Mouse (Mus musculus): ENCODE data around the gene Bpi.

The Bpi gene

DNA sequence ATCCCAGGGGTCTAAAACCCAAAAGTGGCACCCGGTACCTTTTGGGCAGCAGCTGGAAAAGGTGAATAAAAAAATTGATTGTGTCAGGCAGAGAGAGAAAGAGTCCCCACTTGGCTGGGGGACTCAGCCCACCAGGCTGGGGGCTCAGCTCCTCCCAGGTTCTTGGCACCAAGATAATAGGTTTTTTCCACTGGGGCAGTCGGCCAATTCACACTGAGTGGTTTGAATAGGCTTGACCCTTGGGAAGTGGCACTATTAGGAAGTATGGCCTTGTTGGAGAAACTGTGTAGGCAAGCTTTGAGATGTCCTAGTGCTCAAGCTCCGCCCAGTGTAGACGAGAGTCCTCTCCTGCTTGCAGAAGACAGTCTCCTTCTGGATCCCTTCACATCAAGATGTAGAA, 41.8 kb downstream of the Bpi start:
- no peak for DNase-seq

DNA sequence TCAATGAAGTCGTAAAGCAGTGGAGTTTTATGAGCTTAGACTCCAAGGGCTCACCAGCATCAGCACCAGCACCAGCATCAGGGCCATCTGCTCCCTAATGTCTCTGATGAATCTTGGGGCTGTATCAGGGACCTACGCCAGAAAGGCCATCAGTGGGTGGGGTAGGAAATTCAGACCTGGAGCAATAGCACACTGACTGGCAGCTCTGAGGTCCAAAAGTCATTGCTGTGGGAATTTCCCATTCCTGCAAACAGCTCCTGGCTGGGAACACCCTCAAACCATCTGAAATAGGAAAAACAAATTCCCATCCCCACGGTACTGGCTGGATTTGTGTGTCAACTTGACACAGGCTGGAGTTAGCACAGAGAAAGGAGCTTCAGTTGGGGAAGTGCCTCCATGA, 44.9 kb downstream of the Bpi start:
- DNase-seq, result no peak

DNA sequence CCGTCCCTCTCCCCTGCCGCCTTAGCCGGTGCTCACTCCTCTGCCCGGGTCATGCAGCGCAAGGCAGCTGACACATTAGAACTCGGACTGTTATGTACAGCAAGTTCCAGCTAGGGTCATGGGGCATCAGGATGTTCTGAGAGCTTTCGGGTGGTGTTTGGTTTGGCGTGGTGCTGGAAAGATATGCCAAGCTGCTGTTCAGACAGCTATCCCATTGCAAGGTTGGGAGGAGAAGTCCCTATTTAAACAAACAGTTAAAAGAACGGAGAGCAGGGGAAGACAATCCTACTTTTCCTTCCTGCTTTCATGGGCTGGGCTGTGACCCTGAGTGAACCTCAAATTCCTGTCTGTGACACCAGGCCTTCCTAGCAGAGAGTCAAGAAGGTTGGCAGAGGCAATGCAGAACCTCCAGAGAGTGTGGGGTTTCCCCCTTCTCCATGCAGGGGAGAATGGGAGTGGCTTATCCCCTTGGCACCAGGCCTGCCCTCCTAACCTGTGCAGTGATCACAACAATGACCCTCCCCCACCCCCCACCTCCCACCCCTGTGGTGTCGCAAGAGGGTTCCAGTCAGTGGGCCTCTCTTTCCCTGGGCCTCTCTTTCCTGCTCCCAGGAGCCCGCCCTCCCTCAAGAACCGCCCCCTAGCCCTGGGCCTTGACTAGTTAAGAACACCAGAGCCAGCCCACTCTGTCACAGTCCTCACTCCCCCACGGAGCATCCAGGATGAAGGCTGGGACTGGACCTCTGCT, 48.2 kb downstream of the Bpi start, which contains the start of gene Lbp:
TSS of gene Lbp (plus strand) at position 546 of the 748 bp plus-strand sequence.
- peak; percentile 64 for DNase-seq

DNA sequence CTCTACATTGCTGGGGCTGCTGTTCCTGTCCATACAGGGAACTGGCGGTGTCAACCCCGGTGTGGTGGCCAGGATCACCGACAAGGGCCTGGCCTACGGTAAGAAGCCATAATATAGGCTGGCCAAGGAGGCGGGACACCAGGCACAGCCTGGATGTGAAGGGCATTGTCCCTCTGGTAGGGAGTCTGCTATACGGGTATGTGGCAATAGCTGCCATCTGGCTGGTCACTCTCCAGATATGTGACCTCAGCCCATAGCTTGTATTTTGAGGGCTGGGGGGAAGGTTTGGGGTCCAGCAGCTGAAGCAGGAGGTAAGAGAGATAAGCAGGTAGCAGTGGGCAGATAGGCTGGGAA, 48.8 kb downstream of the Bpi start:
- no peak for DNase-seq

DNA sequence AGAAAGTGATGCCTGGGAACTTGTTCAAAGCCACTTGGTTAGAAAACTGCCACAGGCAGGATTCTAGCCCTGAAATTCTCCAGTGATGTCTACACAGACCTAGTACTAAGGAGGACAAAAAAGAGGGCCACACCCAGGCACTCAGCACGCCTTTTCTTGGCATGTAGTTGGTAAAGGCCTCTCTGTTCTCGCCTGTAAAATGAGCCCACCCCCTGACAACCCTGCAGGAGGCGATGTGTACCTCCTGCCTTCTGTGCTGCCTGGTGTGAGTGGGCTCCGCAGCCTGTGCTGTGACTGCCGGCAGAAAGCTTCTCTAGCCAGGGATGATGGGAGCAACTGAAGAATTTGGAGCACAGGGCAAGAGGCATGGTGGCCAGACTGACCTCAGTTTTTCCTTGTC, 50.4 kb downstream of the Bpi start:
- no peak for DNase-seq

DNA sequence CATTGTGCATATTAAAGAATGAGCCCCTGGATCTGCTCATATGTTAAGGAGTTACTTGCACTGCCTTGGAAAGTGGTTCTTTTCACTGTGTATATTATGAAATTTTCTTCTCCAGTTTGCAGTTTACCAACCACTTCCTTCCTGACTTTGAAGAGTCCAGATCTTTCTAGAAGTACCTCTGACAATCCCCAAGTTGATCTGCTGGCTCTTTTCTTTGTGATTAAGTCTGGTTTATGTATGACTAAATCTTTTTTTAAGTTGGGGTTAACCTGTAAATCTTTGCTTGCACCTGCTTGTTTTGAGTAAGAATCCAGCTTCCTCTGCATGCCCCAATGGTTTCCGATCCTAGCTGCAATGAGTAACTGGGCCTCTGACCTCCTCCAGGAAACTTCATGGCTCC, 55.2 kb downstream of the Bpi start:
- no peak for DNase-seq

DNA sequence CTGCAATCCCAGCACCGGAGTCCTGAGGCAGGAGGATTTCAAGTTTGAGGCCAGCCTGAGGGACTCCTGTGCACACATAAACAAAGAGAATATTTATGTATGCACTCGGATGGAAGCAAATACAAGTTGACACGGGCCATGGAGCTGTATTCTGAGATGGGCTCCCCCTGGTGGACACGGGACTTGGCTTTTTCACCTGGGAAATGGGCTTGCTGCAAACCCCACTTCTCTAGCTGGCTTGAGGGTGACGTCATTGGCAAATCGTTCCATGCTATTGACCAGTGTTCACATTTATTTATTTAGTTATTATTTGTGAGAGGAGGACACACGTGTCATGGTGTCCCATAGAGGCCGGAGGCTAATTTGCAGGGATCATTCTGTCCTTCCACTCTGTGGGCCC, 58.5 kb downstream of the Bpi start:
- DNase-seq, result no peak

DNA sequence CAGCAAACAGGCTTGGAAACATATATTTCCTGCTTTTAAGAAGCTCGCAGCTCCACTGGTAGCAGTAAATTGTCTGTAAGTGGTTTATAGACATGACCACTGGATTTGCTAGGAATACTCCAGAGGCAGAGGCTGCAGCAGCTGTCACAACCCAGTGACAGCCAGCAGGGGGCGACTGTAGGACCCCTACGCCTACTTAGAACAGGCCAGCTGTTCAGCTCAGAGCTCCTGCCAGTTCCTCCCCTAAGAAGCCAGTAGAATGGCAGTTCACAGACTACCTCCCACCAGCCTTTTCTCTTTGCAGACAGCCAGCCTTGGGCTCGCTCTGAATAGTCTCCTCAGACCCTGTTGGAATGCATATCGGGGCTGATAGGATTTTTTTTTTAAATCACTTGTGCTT, 59.1 kb downstream of the Bpi start:
- peak; percentile 75 for DNase-seq

DNA sequence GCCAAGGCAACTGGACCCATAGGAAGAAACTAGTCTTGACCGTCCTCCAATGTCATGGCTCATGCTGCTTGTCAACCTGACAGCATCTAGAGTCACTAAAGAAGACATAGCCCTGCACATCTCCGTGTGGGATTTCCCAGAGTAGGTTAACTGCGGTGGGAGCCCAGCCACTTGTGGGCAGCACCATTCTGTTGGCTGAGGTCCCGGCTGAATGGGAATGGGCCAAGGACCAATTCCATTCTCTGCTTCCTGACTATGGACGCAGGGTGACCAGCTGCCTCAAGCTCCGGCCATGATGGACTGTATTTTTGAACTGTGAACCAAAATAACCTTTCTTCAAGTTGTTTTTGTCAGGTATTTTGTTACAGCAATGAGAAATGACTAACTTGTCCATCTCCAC, 63.7 kb downstream of the Bpi start:
- DNase-seq, result no peak

DNA sequence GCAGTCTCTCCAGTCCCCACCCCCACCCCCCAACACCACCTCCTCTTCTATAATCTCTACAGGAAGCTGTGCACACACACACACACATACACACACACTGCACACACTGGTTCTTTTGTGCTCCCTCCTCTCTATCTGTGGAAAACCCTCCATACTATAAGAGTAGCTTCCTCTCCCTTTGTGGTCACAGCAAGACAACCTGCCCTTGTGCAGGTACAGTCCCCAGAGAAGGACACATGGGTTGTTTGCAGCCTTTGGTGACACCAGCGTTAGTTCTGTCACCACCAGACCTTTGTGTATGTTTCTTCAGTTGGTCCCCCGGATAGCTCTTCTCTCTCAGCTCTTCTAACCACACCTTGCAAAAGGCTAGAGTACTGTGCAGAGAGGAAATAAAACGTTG, 65.0 kb downstream of the Bpi start:
- no peak for DNase-seq

DNA sequence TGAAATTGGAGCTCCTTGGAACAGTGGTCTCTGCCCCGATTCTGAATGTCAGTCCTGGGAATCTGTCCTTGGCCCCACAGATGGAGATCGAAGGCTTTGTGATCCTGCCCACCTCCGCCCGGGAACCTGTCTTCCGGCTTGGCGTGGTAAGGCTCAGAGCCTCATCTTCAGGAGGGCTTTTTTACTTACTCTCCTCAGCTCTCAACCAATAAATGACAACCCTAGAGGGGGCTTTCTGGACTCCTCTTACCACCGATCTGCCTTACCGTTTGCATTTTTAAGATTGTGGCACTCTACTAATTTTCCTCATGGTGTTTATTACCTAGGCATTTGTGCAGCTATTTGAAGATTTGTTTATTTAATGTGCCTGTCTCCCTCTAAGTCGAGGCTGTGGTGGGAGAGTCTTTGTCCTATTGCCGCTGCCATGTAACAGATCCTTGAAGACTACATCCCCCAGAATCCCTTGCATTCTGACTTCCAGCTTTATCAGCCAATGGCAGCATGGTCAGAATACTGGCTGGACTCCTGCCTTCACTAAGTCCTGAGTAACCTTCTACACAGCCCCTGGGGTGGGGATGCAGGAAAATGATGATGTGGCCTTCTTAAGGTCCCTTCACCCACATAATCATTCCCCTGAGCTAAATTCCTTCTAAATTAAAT, 66.8 kb downstream of the Bpi start:
- peak; percentile 79 for DNase-seq

DNA sequence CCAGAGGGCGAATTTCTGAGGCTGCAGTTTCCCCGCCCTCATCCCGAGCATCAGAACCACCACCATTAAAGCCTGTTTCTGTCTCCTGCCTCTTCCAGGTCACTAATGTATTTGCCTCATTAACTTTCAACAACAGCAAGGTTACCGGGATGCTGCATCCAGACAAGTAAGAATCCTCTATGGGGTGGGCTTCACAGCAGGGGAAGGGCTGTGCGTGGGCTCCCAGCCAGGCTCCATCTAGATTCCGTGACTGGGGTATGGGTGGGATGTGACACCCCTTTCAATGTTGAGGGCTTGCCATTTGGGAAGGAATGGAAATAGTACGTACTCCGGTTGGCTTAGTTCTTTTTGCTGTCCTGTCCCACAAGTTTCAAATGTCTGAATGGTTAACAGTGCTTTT, 67.7 kb downstream of the Bpi start:
- DNase-seq, result no peak

All from embryo, embryonic 11 days (tissue).